Mouse (Mus musculus): ENCODE data around the gene Afap1l2.

GRCm38 (mm10) chr19:56990367-56991111, 17.5 kb downstream of the Afap1l2 start:
- TF ChIP-seq POLR2A (IDR thresholded peaks at IDR 0.05; ENCODE audit: insufficient read length, low read depth) (no peak), MAX (IDR thresholded peaks at IDR 0.05; ENCODE audit: low read depth) (no peak), TCF3 (IDR thresholded peaks at IDR 0.05; ENCODE audit: insufficient read length, low read depth) (no peak), E2F4 (IDR thresholded peaks at IDR 0.05; ENCODE audit: insufficient read depth) (no peak), REST (IDR thresholded peaks at IDR 0.05; ENCODE audit: insufficient read depth, insufficient read length) (no peak), TCF12 (IDR thresholded peaks at IDR 0.05; ENCODE audit: insufficient read depth, poor library complexity, severe bottlenecking) (no peak)
